Mouse (Mus musculus) heart, embryonic 14.5 days (tissue): ENCODE data around the gene Zfp119b. TPM values are rescaled to one million over a fixed set of nuclear protein-coding genes. Genes with fewer than 3 reads are reported as not detected.
A peak's percentile ranks its signal among the peaks of the same experiment; 100 is the strongest.
"Not testable (repeated sequence)": the region's sequence is repeated elsewhere in the genome, so short reads cannot be mapped to it uniquely, and the experiment has no call there.

Source experiments
- ATAC-seq: fragments of 200-750 bp; cut with Nextera tagmentation; 2 replicates; pipeline ENCODE4 v1.8.0; 2017; ENCODE audit warnings: low read depth, moderate TSS enrichment; ENCODE audit not compliant: insufficient number of reproducible peaks, insufficient read depth, low FRiP score
- H3K27ac ChIP-seq, 2 experiments: fragments of 200-500 bp in 1 of 2; fragments of 300-500 bp in 1 of 2; sonication (generic) in 1 of 2; replicated peaks in 1 of 2; 2 replicates each; pipeline ENCODE4 v1.5.1; 2012 to 2014; ENCODE audit warnings: low read depth in 2 of 2, low read length in 2 of 2, control low read depth in 1 of 2, mild to moderate bottlenecking in 1 of 2, mixed read lengths in 1 of 2; ENCODE audit not compliant: control insufficient read depth in 1 of 2, insufficient read depth in 1 of 2
- H3K27me3 ChIP-seq: fragments of 300-500 bp; sonication (generic); 2 replicates; pipeline ENCODE4 v1.6.1; 2014; ENCODE audit warnings: mild to moderate bottlenecking, low read length, control low read depth; ENCODE audit not compliant: control insufficient read depth, insufficient read depth
- H3K36me3 ChIP-seq: fragments of 300-500 bp; sonication (generic); 2 replicates; pipeline ENCODE4 v1.6.1; 2014; ENCODE audit warnings: mild to moderate bottlenecking, control low read depth, low read length, mixed read lengths; ENCODE audit not compliant: control insufficient read depth, insufficient read depth
- H3K4me1 ChIP-seq, 2 experiments: fragments of 200-500 bp in 1 of 2; fragments of 300-500 bp in 1 of 2; sonication (generic) in 1 of 2; 2 replicates each; pipeline ENCODE4 v1.6.1; 2012 to 2014; ENCODE audit warnings: low read length in 2 of 2, control low read depth in 1 of 2, mixed read lengths in 1 of 2; ENCODE audit not compliant: control insufficient read depth in 2 of 2, insufficient read depth in 2 of 2
- H3K4me2 ChIP-seq: fragments of 300-500 bp; sonication (generic); 2 replicates; pipeline ENCODE4 v1.6.1; 2014; ENCODE audit warnings: mild to moderate bottlenecking, low read length
- H3K4me3 ChIP-seq, 2 experiments: fragments of 200-500 bp in 1 of 2; fragments of 300-500 bp in 1 of 2; sonication (generic) in 1 of 2; 2 replicates each; pipeline ENCODE4 v1.5.1; 2012 to 2014; ENCODE audit warnings: low read length in 2 of 2, mild to moderate bottlenecking in 2 of 2, control low read depth in 1 of 2, low read depth in 1 of 2, moderate library complexity in 1 of 2; ENCODE audit not compliant: control insufficient read depth in 1 of 2, insufficient read depth in 1 of 2
- H3K9ac ChIP-seq: fragments of 300-500 bp; sonication (generic); 2 replicates; pipeline ENCODE4 v1.6.1; 2014; ENCODE audit warnings: mild to moderate bottlenecking, low read length
- H3K9me3 ChIP-seq: fragments of 300-500 bp; sonication (generic); 2 replicates; pipeline ENCODE4 v1.6.1; 2016; ENCODE audit warnings: low read length, control low read depth; ENCODE audit not compliant: control insufficient read depth
- WGBS: fragments of 180-500 bp; shearing (Covaris S2); extraction: QIAGEN DNeasy Blood & Tissue Kit; methylation state at CpG from one replicate; pipeline ENCODE4 v1.1.7; 2014; 5-methylcytosine and 5-hydroxymethylcytosine counted together
- polyA plus RNA-seq: library from polyadenylated mRNA; unstranded; fragments of >200 nt; fragmentation: Nextera tagmentation; extraction: Ambion mirVana; gene quantifications from 2 replicates; pipeline ENCODE4 v1.2.1, GENCODE M21; 2014

The Zfp119b gene
- polyA plus RNA-seq, 1 experiment from 2014 or later = 5.1 TPM

- peak overlapping the region; percentile 80 for H3K4me2 ChIP-seq
- peak overlapping the region; percentile 54 to 90; a peak in 3 of 4 replicates for H3K27ac ChIP-seq
- peak overlapping the region; percentile 40 to 44 for H3K4me3 ChIP-seq
- WGBS = 29% methylated on average over 5 of the region's 5 CpGs
- H3K4me1 ChIP-seq = 0 out of 4 replicates have a peak, but pooled peaks cover 0 to 5% of the 10 kb centered on the region in 2 experiments
- H3K9me3 ChIP-seq = no peaks in the 10 kb centered on the region
- no peak for ATAC-seq
- H3K36me3 ChIP-seq = peaks cover 4% of the 10 kb centered on the region; the same call in 1 of the 2 replicates
- H3K27me3 ChIP-seq = no peaks in the 10 kb centered on the region
- H3K9ac ChIP-seq = peak overlapping the region; percentile 73
Measured at GRCm38 (mm10) chr17:55945696-55946095, 3.6 kb downstream of the Zfp119b start.

- not testable (repeated sequence) for H3K27me3 ChIP-seq, H3K9me3 ChIP-seq, H3K36me3 ChIP-seq, H3K4me1 ChIP-seq
- H3K9ac ChIP-seq = peak overlapping the region; percentile 73
- H3K27ac ChIP-seq = peak overlapping the region; percentile 90 to 92
- under 1% methylated on average over 55 of the region's 56 CpGs for WGBS
- peak overlapping the region; percentile 40 to 44 for H3K4me3 ChIP-seq
- H3K4me2 ChIP-seq = peak overlapping the region; percentile 80
- peak; percentile 97 for ATAC-seq
Measured at GRCm38 (mm10) chr17:55944866-55945682, 4.2 kb downstream of the Zfp119b start.

- ATAC-seq, H3K9me3 ChIP-seq, H3K27me3 ChIP-seq, H3K4me1 ChIP-seq: not testable (repeated sequence)
- H3K27ac ChIP-seq = peak overlapping the region; percentile 90 to 92
- H3K36me3 ChIP-seq = peaks cover 13% of the 10 kb centered on the region
- peak overlapping the region; percentile 40 to 44 for H3K4me3 ChIP-seq
- H3K9ac ChIP-seq = peak overlapping the region; percentile 73
- peak overlapping the region; percentile 80 for H3K4me2 ChIP-seq
- 21% methylated on average over 10 of the region's 10 CpGs for WGBS
Measured at GRCm38 (mm10) chr17:55944387-55944865, 4.9 kb downstream of the Zfp119b start.

- ATAC-seq = no peak
- no peak overlapping the region for H3K4me2 ChIP-seq
- H3K36me3 ChIP-seq = no peaks in the 10 kb centered on the region
- WGBS = 88% methylated on average over 15 of the region's 15 CpGs
- H3K9ac ChIP-seq = no peak overlapping the region
- no peaks in the 10 kb centered on the region for H3K27me3 ChIP-seq
- H3K27ac ChIP-seq = no peak overlapping the region
- H3K9me3 ChIP-seq = peaks cover 21% of the 10 kb centered on the region
- H3K4me1 ChIP-seq = peaks cover 0 to 2% of the 10 kb centered on the region in 2 experiments; a peak in 1 of 4 replicates
- H3K4me3 ChIP-seq = no peak overlapping the region
Measured at GRCm38 (mm10) chr17:55933191-55933590, 16.1 kb downstream of the Zfp119b start.

GRCm38 (mm10) chr17:55932635-55933034 lies 16.7 kb downstream of the Zfp119b start:
- Histone ChIP-seq H3K9ac (no peak overlapping the region), H3K4me3 (peak overlapping the region; percentile 49 to 77; a peak in 3 of 4 replicates), H3K36me3 (no peaks in the 10 kb centered on the region), H3K9me3 (peaks cover 18% of the 10 kb centered on the region), H3K4me1 (peaks cover 0 to 2% of the 10 kb centered on the region in 2 experiments; a peak in 1 of 4 replicates), H3K27me3 (no peaks in the 10 kb centered on the region), H3K27ac (no peak overlapping the region; a peak in 1 of 4 replicates), H3K4me2 (peak overlapping the region; percentile 78)
- ATAC-seq = no peak
- 64% methylated on average over 2 of the region's 2 CpGs for WGBS

GRCm38 (mm10) chr17:55931553-55932502 lies 17.5 kb downstream of the Zfp119b start:
- peaks cover 12% of the 10 kb centered on the region for H3K9me3 ChIP-seq
- H3K36me3 ChIP-seq = no peaks in the 10 kb centered on the region
- peak overlapping the region; percentile 78 for H3K4me2 ChIP-seq
- WGBS = 3% methylated on average over 33 of the region's 33 CpGs
- peak overlapping the region; percentile 61 to 63 for H3K27ac ChIP-seq
- H3K27me3 ChIP-seq = no peaks in the 10 kb centered on the region
- peaks cover 0 to 2% of the 10 kb centered on the region in 2 experiments; a peak in 1 of 4 replicates for H3K4me1 ChIP-seq
- peak overlapping the region; percentile 75 for H3K9ac ChIP-seq
- H3K4me3 ChIP-seq = peak overlapping the region; percentile 49 to 77
- ATAC-seq = peak; percentile 93

- no peaks in the 10 kb centered on the region for H3K27me3 ChIP-seq
- ATAC-seq = no peak
Measured at GRCm38 (mm10) chr17:55906669-55907068, 42.6 kb downstream of the Zfp119b start.

More at GRCm38 (mm10) chr17:55906669-55907068, 42.6 kb downstream of the Zfp119b start:
- no peaks in the 10 kb centered on the region for H3K36me3 ChIP-seq
- no peak overlapping the region for H3K9ac ChIP-seq
- H3K4me3 ChIP-seq = no peak overlapping the region
- no peaks in the 10 kb centered on the region for H3K9me3 ChIP-seq
- H3K4me2 ChIP-seq = no peak overlapping the region
- H3K27ac ChIP-seq = no peak overlapping the region
- H3K4me1 ChIP-seq = no peaks in the 10 kb centered on the region
